Mouse (Mus musculus) kidney, embryonic 15.5 days (tissue): ENCODE measurements at regions not wholly inside any gene's neighbourhood (a gene's known extent, or its start where the extent isn't known, plus 50 kb on each side); places are given as distances from the start of the nearest gene placed in this dataset.
A peak's percentile ranks its signal among the peaks of the same experiment; 100 is the strongest.

Source experiments
- ATAC-seq: fragments of 200-750 bp; cut with Nextera tagmentation; replicated peaks from 2 replicates; pipeline ENCODE4 v1.8.0; 2017; ENCODE audit warnings: moderate TSS enrichment; ENCODE audit not compliant: low FRiP score
- H3K27ac ChIP-seq: fragments of 300-500 bp; sonication (generic); 2 replicates; pipeline ENCODE4 v1.5.1; 2015; ENCODE audit warnings: mild to moderate bottlenecking, inconsistent platforms
- H3K27me3 ChIP-seq: fragments of 300-500 bp; sonication (generic); 2 replicates; pipeline ENCODE4 v1.6.1; 2015; ENCODE audit warnings: inconsistent platforms
- H3K36me3 ChIP-seq: fragments of 300-500 bp; sonication (generic); 2 replicates; pipeline ENCODE4 v1.6.1; 2015; ENCODE audit warnings: inconsistent platforms
- H3K4me1 ChIP-seq: fragments of 300-500 bp; sonication (generic); 2 replicates; pipeline ENCODE4 v1.6.1; 2015; ENCODE audit warnings: inconsistent platforms
- H3K4me2 ChIP-seq: fragments of 300-500 bp; sonication (generic); 2 replicates; pipeline ENCODE4 v1.6.1; 2015; ENCODE audit warnings: moderate library complexity, mild to moderate bottlenecking, inconsistent platforms
- H3K4me3 ChIP-seq: fragments of 300-500 bp; sonication (generic); replicated peaks from 2 replicates; pipeline ENCODE4 v1.5.1; 2015; ENCODE audit warnings: mild to moderate bottlenecking, inconsistent platforms
- H3K9ac ChIP-seq: fragments of 300-500 bp; sonication (generic); 2 replicates; pipeline ENCODE4 v1.6.1; 2015; ENCODE audit warnings: mild to moderate bottlenecking, inconsistent platforms
- H3K9me3 ChIP-seq: fragments of 300-500 bp; sonication (generic); replicated peaks from 2 replicates; pipeline ENCODE4 v1.6.1; 2016; ENCODE audit warnings: inconsistent platforms
- WGBS: fragments of 180-500 bp; shearing (Covaris S2); methylation state at CpG from one replicate; pipeline ENCODE4 v1.1.7; 2015; ENCODE audit warnings: mixed read lengths; 5-methylcytosine and 5-hydroxymethylcytosine counted together

DNA sequence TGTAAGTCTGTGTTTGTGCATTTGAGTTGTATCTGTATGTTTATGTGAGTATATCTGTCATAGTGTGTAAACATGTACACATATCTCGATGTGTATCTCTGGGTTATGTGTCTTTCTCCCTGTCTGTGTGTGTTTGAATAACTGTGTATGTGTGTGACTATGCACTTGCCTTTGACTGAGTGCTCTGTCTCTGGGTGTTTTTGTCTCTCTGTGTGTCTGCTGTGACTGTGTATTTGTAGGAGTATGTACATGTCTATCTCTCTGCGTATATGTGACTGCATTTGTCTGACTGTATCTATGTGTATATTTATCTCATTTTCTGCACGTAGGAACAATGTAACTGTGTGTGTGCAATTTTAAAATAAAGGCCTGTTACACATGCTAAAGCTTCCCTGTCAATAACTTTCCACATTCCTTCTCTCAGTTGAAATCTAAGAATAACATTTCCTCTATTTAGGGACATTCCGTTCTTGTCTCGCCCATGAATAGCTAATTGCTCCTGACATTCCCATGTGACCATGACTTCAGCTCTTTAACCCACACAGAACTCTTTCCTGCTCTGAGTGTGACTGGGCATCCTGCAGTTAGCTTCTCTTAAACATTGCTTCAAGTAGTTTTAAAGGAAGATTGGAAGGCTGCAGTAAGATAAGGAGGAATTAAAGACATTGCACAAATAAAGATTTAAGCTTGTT is 257.2 kb upstream of the Klf6 start:
- Histone ChIP-seq H3K4me1 (no peaks in the 10 kb centered on the region), H3K36me3 (no peaks in the 10 kb centered on the region), H3K27ac (no peak overlapping the region), H3K27me3 (no peaks in the 10 kb centered on the region), H3K4me3 (no peak overlapping the region), H3K9me3 (no peaks in the 10 kb centered on the region), H3K9ac (no peak overlapping the region), H3K4me2 (no peak overlapping the region)
- 49% methylated on average over 5 of the region's 5 CpGs for WGBS
- ATAC-seq = no peak; the same call in 1 of the 2 replicates

DNA sequence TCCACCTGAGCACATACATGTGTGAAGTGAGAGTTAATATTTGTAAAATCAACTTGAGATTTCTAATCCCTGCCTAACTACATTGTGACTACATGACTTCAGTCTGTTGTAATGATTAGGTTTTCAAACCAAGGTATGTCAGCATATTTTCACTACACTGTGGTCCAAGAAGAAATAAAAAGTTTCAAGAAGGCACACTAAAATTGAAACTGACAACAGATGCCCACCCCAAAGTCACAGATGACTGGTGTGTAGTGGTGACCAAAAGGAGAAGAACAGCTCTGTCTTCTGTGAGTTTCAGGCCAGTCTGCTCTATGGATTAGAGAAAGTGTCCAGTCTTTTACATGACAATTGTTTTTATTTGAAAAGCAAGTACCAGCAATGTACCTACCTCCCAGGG is 255.9 kb upstream of the Klf6 start:
- Histone ChIP-seq H3K4me3 (no peak overlapping the region), H3K4me2 (no peak overlapping the region), H3K9me3 (no peaks in the 10 kb centered on the region), H3K27ac (no peak overlapping the region), H3K4me1 (no peaks in the 10 kb centered on the region), H3K9ac (no peak overlapping the region), H3K27me3 (no peaks in the 10 kb centered on the region), H3K36me3 (no peaks in the 10 kb centered on the region)
- ATAC-seq = no peak

DNA sequence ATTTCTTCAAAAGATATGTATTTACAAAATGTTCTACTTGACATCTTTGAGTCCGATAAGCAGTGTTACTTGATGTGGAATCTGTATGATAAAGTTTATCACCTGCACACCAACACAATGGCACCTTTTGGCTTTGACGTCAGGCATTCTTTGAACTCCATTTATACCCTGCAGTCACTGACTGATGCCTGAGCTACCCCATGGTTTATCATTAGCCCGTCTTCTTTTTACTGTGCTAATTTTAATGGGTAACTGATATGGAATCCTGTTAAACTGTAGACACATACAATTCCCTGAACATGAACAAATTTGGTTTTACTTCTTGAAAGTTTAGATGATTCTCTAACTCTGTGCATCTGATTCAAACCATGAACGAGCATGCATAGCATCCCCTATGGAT is 253.8 kb upstream of the Klf6 start:
- Histone ChIP-seq H3K4me1 (no peaks in the 10 kb centered on the region), H3K9me3 (no peaks in the 10 kb centered on the region), H3K4me2 (no peak overlapping the region), H3K27me3 (no peaks in the 10 kb centered on the region), H3K36me3 (no peaks in the 10 kb centered on the region), H3K4me3 (no peak overlapping the region), H3K27ac (no peak overlapping the region), H3K9ac (no peak overlapping the region)
- peak; percentile 83 for ATAC-seq
- WGBS = 72% methylated on average over 4 of the region's 4 CpGs

GRCm38 (mm10) chr13:5614186-5614737 is 247.0 kb upstream of the Klf6 start:
- WGBS = 71% methylated on average over 7 of the region's 7 CpGs
- H3K27ac ChIP-seq = 0 out of 2 replicates have a peak overlapping the region, but pooled peaks have one; percentile 37
- H3K4me1 ChIP-seq = no peaks in the 10 kb centered on the region
- H3K27me3 ChIP-seq = no peaks in the 10 kb centered on the region
- H3K9ac ChIP-seq = no peak overlapping the region
- no peak for ATAC-seq
- no peak overlapping the region for H3K4me2 ChIP-seq
- no peaks in the 10 kb centered on the region for H3K9me3 ChIP-seq
- no peaks in the 10 kb centered on the region for H3K36me3 ChIP-seq
- no peak overlapping the region for H3K4me3 ChIP-seq

GRCm38 (mm10) chr13:5614833-5615232 is 246.4 kb upstream of the Klf6 start:
- ATAC-seq = no peak
- Histone ChIP-seq H3K36me3 (no peaks in the 10 kb centered on the region), H3K9me3 (no peaks in the 10 kb centered on the region), H3K4me3 (no peak overlapping the region), H3K4me2 (no peak overlapping the region), H3K27ac (no peak overlapping the region), H3K4me1 (no peaks in the 10 kb centered on the region), H3K27me3 (no peaks in the 10 kb centered on the region), H3K9ac (no peak overlapping the region)
- WGBS = 68% methylated on average over 5 of the region's 5 CpGs

- Histone ChIP-seq H3K9ac (no peak overlapping the region), H3K4me3 (no peak overlapping the region), H3K36me3 (no peaks in the 10 kb centered on the region), H3K27ac (no peak overlapping the region), H3K4me2 (no peak overlapping the region), H3K27me3 (no peaks in the 10 kb centered on the region), H3K9me3 (no peaks in the 10 kb centered on the region), H3K4me1 (no peaks in the 10 kb centered on the region)
- ATAC-seq = no peak
- 73% methylated on average over 3 of the region's 3 CpGs for WGBS
These were observed 246.0 kb upstream of the Klf6 start for GRCm38 (mm10) chr13:5615327-5615726.

DNA sequence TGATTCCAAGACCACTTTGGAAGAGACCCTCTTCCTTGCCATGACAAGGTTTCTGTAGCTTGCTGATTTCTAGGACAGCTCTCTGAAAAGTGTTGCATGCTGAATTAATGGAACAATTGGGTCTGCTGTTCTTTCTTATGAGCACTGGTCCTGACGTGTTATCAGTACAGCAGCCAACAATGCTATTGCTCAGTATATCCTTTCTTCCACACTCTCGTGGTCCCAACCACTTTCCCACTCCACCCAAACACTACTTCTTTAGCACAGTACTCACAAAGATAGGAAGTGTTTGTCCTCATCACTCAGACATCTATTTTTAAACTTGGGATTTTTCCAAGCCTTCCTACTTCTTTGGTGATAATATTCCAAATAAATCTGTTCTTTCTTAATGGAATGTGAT is 233.2 kb upstream of the Klf6 start:
- Histone ChIP-seq H3K9ac (no peak overlapping the region), H3K27me3 (no peaks in the 10 kb centered on the region), H3K4me1 (no peaks in the 10 kb centered on the region), H3K27ac (no peak overlapping the region), H3K9me3 (no peaks in the 10 kb centered on the region), H3K4me2 (no peak overlapping the region), H3K36me3 (no peaks in the 10 kb centered on the region), H3K4me3 (no peak overlapping the region)
- no peak for ATAC-seq
- WGBS = 72% methylated on average over 2 of the region's 2 CpGs

DNA sequence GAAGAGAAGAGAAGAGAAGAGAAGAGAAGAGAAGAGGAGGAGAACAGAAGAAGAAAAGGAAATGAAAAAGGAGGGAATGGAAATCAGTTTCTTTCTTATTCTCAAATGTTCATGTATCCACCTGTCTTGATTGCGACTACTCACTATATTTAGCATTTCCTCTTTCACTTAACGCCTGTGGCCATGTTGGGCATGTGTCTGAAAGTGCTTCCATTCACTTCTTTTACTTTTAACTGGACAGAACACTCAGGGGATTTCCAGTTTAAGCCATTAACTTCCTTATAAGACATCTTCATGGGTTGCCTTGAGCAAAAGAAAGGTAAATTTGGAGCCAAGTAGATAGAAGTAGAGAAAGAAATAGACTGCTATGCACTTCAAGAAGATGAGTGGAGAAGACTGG is 226.3 kb upstream of the Klf6 start:
- no peak overlapping the region for H3K27ac ChIP-seq
- H3K9me3 ChIP-seq = no peaks in the 10 kb centered on the region
- no peak overlapping the region for H3K4me3 ChIP-seq
- ATAC-seq = no peak
- H3K27me3 ChIP-seq = no peaks in the 10 kb centered on the region
- no peaks in the 10 kb centered on the region for H3K36me3 ChIP-seq
- H3K4me1 ChIP-seq = no peaks in the 10 kb centered on the region
- no peak overlapping the region for H3K9ac ChIP-seq
- no peak overlapping the region for H3K4me2 ChIP-seq
- WGBS = 70% methylated on average over 2 of the region's 2 CpGs

DNA sequence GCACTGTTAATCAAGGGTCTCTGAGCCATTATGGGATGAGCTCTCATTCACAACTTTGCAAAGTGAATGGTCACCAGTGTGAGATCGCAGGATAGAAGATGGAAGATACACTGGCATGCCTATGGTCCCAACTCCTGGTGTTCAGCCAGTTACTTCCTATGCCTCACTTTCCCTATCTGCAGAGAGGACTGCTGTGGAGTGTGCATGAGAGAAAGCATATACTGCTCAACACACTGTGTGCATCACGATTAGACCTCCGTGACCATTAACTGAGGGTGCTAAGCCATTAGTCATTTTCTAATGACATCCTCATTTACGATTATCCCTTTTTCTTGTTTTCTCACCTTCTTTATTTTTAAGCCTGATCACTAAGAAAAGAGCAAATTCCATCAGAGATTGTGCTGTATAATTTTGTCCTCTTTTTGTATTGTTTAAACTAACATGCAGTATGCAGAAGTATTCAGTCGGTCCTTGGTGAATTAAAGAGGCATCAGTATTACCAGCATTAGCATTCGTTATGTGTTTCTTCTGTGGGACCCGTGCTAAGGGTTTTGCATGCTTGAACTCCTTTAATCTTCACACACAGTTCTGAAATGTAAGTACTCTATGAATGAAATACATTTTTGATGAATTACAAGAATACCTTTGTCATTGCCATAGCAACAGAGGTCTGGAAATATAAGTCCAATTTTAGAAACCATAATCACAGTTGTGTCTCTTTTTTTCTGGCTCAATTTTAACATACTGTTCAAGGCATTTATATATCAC is 219.4 kb upstream of the Klf6 start:
- ATAC-seq = no peak
- H3K4me3 ChIP-seq = no peak overlapping the region
- H3K36me3 ChIP-seq = no peaks in the 10 kb centered on the region
- no peak overlapping the region for H3K9ac ChIP-seq
- no peak overlapping the region for H3K27ac ChIP-seq
- 85% methylated on average over 7 of the region's 7 CpGs for WGBS
- H3K9me3 ChIP-seq = no peaks in the 10 kb centered on the region
- no peaks in the 10 kb centered on the region for H3K27me3 ChIP-seq
- H3K4me2 ChIP-seq = no peak overlapping the region
- no peaks in the 10 kb centered on the region for H3K4me1 ChIP-seq

DNA sequence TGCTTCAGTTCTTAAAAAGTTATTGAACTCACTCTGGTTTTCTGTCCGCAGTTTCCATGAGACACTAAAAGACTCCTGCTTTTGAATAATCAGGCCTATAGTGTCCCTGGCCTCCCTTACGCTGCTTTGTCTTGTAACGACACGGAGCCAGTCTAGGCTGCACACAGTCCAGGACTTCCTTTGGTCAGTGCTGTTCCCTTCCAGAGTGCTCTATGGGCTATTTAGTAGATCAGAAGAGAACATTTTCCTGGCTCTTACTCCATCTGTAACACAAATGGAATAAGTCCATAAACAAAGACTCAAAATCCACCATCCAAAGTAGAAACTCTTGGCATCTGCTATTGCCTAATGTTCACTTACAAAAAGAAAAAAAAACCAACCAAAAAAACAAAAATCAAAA is 213.0 kb upstream of the Klf6 start:
- H3K9me3 ChIP-seq = no peaks in the 10 kb centered on the region
- H3K27ac ChIP-seq = no peak overlapping the region
- no peak overlapping the region for H3K9ac ChIP-seq
- no peaks in the 10 kb centered on the region for H3K36me3 ChIP-seq
- H3K4me3 ChIP-seq = no peak overlapping the region
- 90% methylated on average over 4 of the region's 4 CpGs for WGBS
- ATAC-seq = no peak
- no peak overlapping the region for H3K4me2 ChIP-seq
- no peaks in the 10 kb centered on the region for H3K27me3 ChIP-seq
- H3K4me1 ChIP-seq = no peaks in the 10 kb centered on the region

- Histone ChIP-seq H3K27ac (no peak overlapping the region), H3K27me3 (no peaks in the 10 kb centered on the region), H3K9ac (no peak overlapping the region), H3K36me3 (no peaks in the 10 kb centered on the region), H3K9me3 (no peaks in the 10 kb centered on the region), H3K4me1 (no peaks in the 10 kb centered on the region), H3K4me3 (no peak overlapping the region), H3K4me2 (no peak overlapping the region)
- WGBS = 57% methylated on average over 5 of the region's 5 CpGs
- no peak for ATAC-seq
These were observed 203.7 kb upstream of the Klf6 start for GRCm38 (mm10) chr13:5657556-5657955.

DNA sequence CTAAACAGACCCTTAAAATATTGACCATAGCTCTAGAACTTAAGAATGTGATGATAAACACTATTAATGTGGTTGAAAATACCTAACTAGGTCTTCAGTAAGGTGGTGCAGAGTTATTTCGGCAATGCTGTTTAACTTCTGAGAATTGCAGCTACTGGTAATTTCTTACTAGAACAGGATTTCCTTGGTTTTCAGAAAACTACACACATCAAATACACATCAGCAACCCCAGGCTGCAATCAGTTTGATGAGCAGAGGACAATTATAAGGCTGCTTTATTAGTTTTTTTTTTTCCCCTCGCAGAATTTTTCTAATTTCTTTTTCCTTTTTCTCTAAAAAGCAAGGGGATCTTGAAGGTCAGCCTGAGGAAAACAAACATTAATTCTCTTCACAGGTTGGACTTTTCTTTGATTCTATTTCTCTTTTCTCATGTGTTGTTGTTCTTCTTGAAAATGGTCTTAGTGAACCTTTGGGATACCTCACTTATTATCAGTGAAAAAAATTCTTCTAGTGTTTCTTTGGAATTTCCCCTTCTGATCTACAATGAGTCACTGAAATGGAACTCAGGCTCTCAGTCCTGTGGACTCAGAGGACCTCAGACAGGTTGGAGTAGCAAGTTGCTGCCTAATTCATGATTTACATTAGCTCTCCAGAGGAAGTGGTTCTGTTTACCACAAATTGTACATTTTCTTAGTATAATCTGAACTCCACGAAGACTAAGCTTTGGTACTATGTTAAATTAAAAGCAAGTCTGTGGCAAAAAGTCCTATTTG is 194.9 kb upstream of the Klf6 start:
- ATAC-seq = no peak
- H3K9me3 ChIP-seq = no peaks in the 10 kb centered on the region
- H3K4me1 ChIP-seq = no peaks in the 10 kb centered on the region
- H3K27ac ChIP-seq = no peak overlapping the region
- no peaks in the 10 kb centered on the region for H3K36me3 ChIP-seq
- H3K9ac ChIP-seq = no peak overlapping the region
- H3K4me3 ChIP-seq = no peak overlapping the region
- no peak overlapping the region for H3K4me2 ChIP-seq
- WGBS = 69% methylated on average over 3 of the region's 3 CpGs
- H3K27me3 ChIP-seq = no peaks in the 10 kb centered on the region
